2 mouse cellular contexts compared by ENCODE assay signal in genomic region chrX:167302061-167302460, GRCm38 (mm10). TPM values are rescaled to one million over a fixed set of nuclear protein-coding genes. Genes with fewer than 3 reads are reported as not detected.
"Had no signal": no experiment of that assay in that cellular context is flagged by ENCODE, and none has a peak within 500 bp of the region (broad histone marks: within the 10 kb centered on the region; RNA-seq: fewer than 3 reads in every experiment).

No protein-coding gene starts in this region.

RNA-seq across cellular contexts. Expression of gene Tlr8, which starts 37.9 kb away (rescaled TPM):
- total RNA-seq: layer of hippocampus, postnatal 10 days; layer of hippocampus, postnatal 36 days had no signal
